Mouse (Mus musculus) hindbrain, postnatal 0 days (tissue): ENCODE data around the gene Nectin4. TPM values are rescaled to one million over a fixed set of nuclear protein-coding genes. Genes with fewer than 3 reads are reported as not detected.

Experiments used
- ATAC-seq: fragments of 200-750 bp; cut with Nextera tagmentation; 2 replicates; pipeline ENCODE4 v1.8.0; 2017; ENCODE audit warnings: mild to moderate bottlenecking, moderate TSS enrichment, moderate library complexity
- DNase-seq: peaks from one replicate; pipeline ENCODE4 v3.0.0-alpha.2; 2015; ENCODE audit warnings: low spot score
- H3K27ac ChIP-seq: fragments of 300-500 bp; sonication (generic); 2 replicates; pipeline ENCODE4 v1.5.1; 2014; ENCODE audit warnings: mild to moderate bottlenecking
- H3K27me3 ChIP-seq: fragments of 300-500 bp; sonication (generic); 2 replicates; pipeline ENCODE4 v1.6.1; 2014; ENCODE audit warnings: low read length, mixed read lengths; ENCODE audit not compliant: insufficient read depth
- H3K36me3 ChIP-seq: fragments of 300-500 bp; sonication (generic); 2 replicates; pipeline ENCODE4 v1.6.1; 2014; ENCODE audit warnings: low read length, mixed read lengths; ENCODE audit not compliant: insufficient read depth
- H3K4me1 ChIP-seq: fragments of 300-500 bp; sonication (generic); 2 replicates; pipeline ENCODE4 v1.6.1; 2014; ENCODE audit warnings: antibody characterized with exemption, low read length, mixed read lengths; ENCODE audit not compliant: insufficient read depth
- H3K4me2 ChIP-seq: fragments of 300-500 bp; sonication (generic); 2 replicates; pipeline ENCODE4 v1.6.1; 2014; ENCODE audit warnings: low read depth, mild to moderate bottlenecking, low read length, moderate library complexity, mixed read lengths
- H3K4me3 ChIP-seq: fragments of 300-500 bp; sonication (generic); 2 replicates; pipeline ENCODE4 v1.5.1; 2014; ENCODE audit warnings: low read length
- H3K9ac ChIP-seq: fragments of 300-500 bp; sonication (generic); replicated peaks from 2 replicates; pipeline ENCODE4 v1.6.1; 2014; ENCODE audit warnings: mild to moderate bottlenecking, low read length, moderate library complexity, mixed read lengths
- H3K9me3 ChIP-seq: fragments of 300-500 bp; sonication (generic); 2 replicates; pipeline ENCODE4 v1.6.1; 2016; ENCODE audit warnings: low read length, mixed read lengths
- CTCF ChIP-seq: IDR thresholded peaks from 2 replicates; pipeline ENCODE4 v1.5.1; 2016; ENCODE audit warnings: antibody characterized with exemption, control low read depth, low read depth
- WGBS: fragments of 180-500 bp; shearing (Covaris S2); extraction: QIAGEN DNeasy Blood & Tissue Kit; methylation state at CpG from one replicate; pipeline ENCODE4 v1.1.7; 2014; 5-methylcytosine and 5-hydroxymethylcytosine counted together
- polyA plus RNA-seq: library from polyadenylated mRNA; unstranded; fragments of >200 nt; fragmentation: Nextera tagmentation; extraction: Ambion mirVana; gene quantifications from 2 replicates; pipeline ENCODE4 v1.2.1, GENCODE M21; 2015
- total RNA-seq: library from RNA; depleted of rRNA; stranded (reverse); fragments of >200 nt; gene quantifications from 2 replicates; pipeline ENCODE4 v1.2.3, GENCODE M21; 2014

Gene Nectin4
- total and polyA plus RNA-seq, 2 experiments from 2014 or later, result 2.8 to 4.9 TPM

GRCm38 (mm10) chr1:171387099-171387498, 17.2 kb downstream of the Nectin4 start:
- WGBS, result 28% methylated on average over 6 of the region's 6 CpGs
- no peak overlapping the region for H3K4me2 ChIP-seq
- H3K36me3 ChIP-seq, result no peaks in the 10 kb centered on the region
- H3K4me3 ChIP-seq, result no peak overlapping the region
- ATAC-seq, result peak; percentile 64
- H3K4me1 ChIP-seq, result no peaks in the 10 kb centered on the region
- peak; percentile 58 for DNase-seq
- H3K27me3 ChIP-seq, result no peaks in the 10 kb centered on the region
- no peak overlapping the region for H3K27ac ChIP-seq
- H3K9ac ChIP-seq, result no peak overlapping the region
- peak; percentile 59 for TF ChIP-seq CTCF
- H3K9me3 ChIP-seq, result no peaks in the 10 kb centered on the region

GRCm38 (mm10) chr1:171388376-171389102, 18.6 kb downstream of the Nectin4 start, which contains the start of gene Arhgap30:
TSS of gene Arhgap30 (plus strand) at chr1:171388954.
- 84% methylated on average over 15 of the region's 15 CpGs for WGBS
- Histone ChIP-seq H3K27ac (no peak within 1 kb of the TSS), H3K4me3 (no peak within 1 kb of the TSS), H3K4me1 (no peaks in the 10 kb centered on the region), H3K9me3 (no peaks in the 10 kb centered on the region), H3K27me3 (no peaks in the 10 kb centered on the region), H3K9ac (no peak within 1 kb of the TSS), H3K36me3 (no peaks in the 10 kb centered on the region), H3K4me2 (no peak within 1 kb of the TSS)
- no peak for DNase-seq
- ATAC-seq, result no peak
- TF ChIP-seq CTCF, result no peak

GRCm38 (mm10) chr1:171390101-171390500, 20.2 kb downstream of the Nectin4 start:
- DNase-seq (no peak), ATAC-seq (no peak)
- Histone ChIP-seq H3K9me3 (no peaks in the 10 kb centered on the region), H3K4me1 (no peaks in the 10 kb centered on the region), H3K9ac (no peak overlapping the region), H3K27ac (no peak overlapping the region), H3K4me3 (no peak overlapping the region), H3K4me2 (no peak overlapping the region), H3K36me3 (no peaks in the 10 kb centered on the region), H3K27me3 (no peaks in the 10 kb centered on the region)
- 79% methylated on average over 4 of the region's 4 CpGs for WGBS
- TF ChIP-seq CTCF, result no peak

GRCm38 (mm10) chr1:171401821-171402220, 31.9 kb downstream of the Nectin4 start:
- TF ChIP-seq CTCF, result no peak
- no peak overlapping the region for H3K9ac ChIP-seq

GRCm38 (mm10) chr1:171402991-171403390, 33.1 kb downstream of the Nectin4 start:
- TF ChIP-seq CTCF, result no peak
- ATAC-seq (no peak), DNase-seq (no peak)
- H3K9ac ChIP-seq, result no peak overlapping the region
- H3K4me2 ChIP-seq, result no peak overlapping the region
- H3K4me3 ChIP-seq, result no peak overlapping the region
- no peak overlapping the region for H3K27ac ChIP-seq
- no peaks in the 10 kb centered on the region for H3K4me1 ChIP-seq
- H3K27me3 ChIP-seq, result no peaks in the 10 kb centered on the region
- 91% methylated on average over 9 of the region's 9 CpGs for WGBS
- H3K36me3 ChIP-seq, result no peaks in the 10 kb centered on the region
- H3K9me3 ChIP-seq, result no peaks in the 10 kb centered on the region

More at GRCm38 (mm10) chr1:171401821-171402220, 31.9 kb downstream of the Nectin4 start:
- Histone ChIP-seq H3K9me3 (no peaks in the 10 kb centered on the region), H3K4me3 (no peak overlapping the region), H3K4me2 (no peak overlapping the region), H3K36me3 (no peaks in the 10 kb centered on the region), H3K27ac (no peak overlapping the region), H3K4me1 (no peaks in the 10 kb centered on the region), H3K27me3 (no peaks in the 10 kb centered on the region)
- 75% methylated on average over 4 of the region's 4 CpGs for WGBS
- DNase-seq (no peak), ATAC-seq (no peak)

- no peak for TF ChIP-seq CTCF
- Histone ChIP-seq H3K4me2 (no peak overlapping the region), H3K27me3 (no peaks in the 10 kb centered on the region), H3K4me3 (no peak overlapping the region), H3K36me3 (no peaks in the 10 kb centered on the region), H3K9me3 (no peaks in the 10 kb centered on the region), H3K27ac (no peak overlapping the region), H3K4me1 (no peaks in the 10 kb centered on the region), H3K9ac (no peak overlapping the region)
- DNase-seq (no peak), ATAC-seq (no peak)
- 72% methylated on average over 5 of the region's 5 CpGs for WGBS
Measured at GRCm38 (mm10) chr1:171407263-171407662, 37.4 kb downstream of the Nectin4 start.

- Histone ChIP-seq H3K9me3 (no peaks in the 10 kb centered on the region), H3K27me3 (no peaks in the 10 kb centered on the region), H3K4me1 (peaks cover 4% of the 10 kb centered on the region; the same call in 1 of the 2 replicates), H3K4me3 (no peak overlapping the region), H3K36me3 (0 out of 2 replicates have a peak, but pooled peaks cover 2% of the 10 kb centered on the region), H3K9ac (no peak overlapping the region), H3K27ac (no peak overlapping the region), H3K4me2 (no peak overlapping the region)
- WGBS, result 85% methylated on average over 1 of the region's 1 CpGs
- no peak for ATAC-seq
- no peak for TF ChIP-seq CTCF
- no peak for DNase-seq
Measured at GRCm38 (mm10) chr1:171410231-171410630, 40.3 kb downstream of the Nectin4 start.
